Mouse (Mus musculus) forebrain, embryonic 13.5 days (tissue): ENCODE measurements at regions not wholly inside any gene's neighbourhood (a gene's known extent, or its start where the extent isn't known, plus 50 kb on each side); places are given as distances from the start of the nearest gene placed in this dataset.

Source experiments
- ATAC-seq: fragments of 200-750 bp; cut with Nextera tagmentation; 2 replicates; pipeline ENCODE4 v1.8.0; 2017
- H3K27ac ChIP-seq: fragments of 300-500 bp; sonication (generic); 2 replicates; pipeline ENCODE4 v1.5.1; 2015; ENCODE audit warnings: inconsistent platforms, mild to moderate bottlenecking, moderate library complexity
- H3K27me3 ChIP-seq: fragments of 300-500 bp; sonication (generic); 2 replicates; pipeline ENCODE4 v1.6.1; 2015; ENCODE audit warnings: mild to moderate bottlenecking, inconsistent platforms
- H3K36me3 ChIP-seq: fragments of 300-500 bp; sonication (generic); 2 replicates; pipeline ENCODE4 v1.6.1; 2015; ENCODE audit warnings: mild to moderate bottlenecking, inconsistent platforms; ENCODE audit not compliant: poor library complexity, severe bottlenecking
- H3K4me1 ChIP-seq: fragments of 300-500 bp; sonication (generic); 2 replicates; pipeline ENCODE4 v1.6.1; 2015; ENCODE audit warnings: inconsistent platforms
- H3K4me2 ChIP-seq: fragments of 300-500 bp; sonication (generic); 2 replicates; pipeline ENCODE4 v1.6.1; 2015; ENCODE audit warnings: inconsistent platforms, mild to moderate bottlenecking, moderate library complexity
- H3K4me3 ChIP-seq: fragments of 300-500 bp; sonication (generic); 2 replicates; pipeline ENCODE4 v1.5.1; 2015; ENCODE audit warnings: mild to moderate bottlenecking, inconsistent platforms
- H3K9ac ChIP-seq: fragments of 300-500 bp; sonication (generic); 2 replicates; pipeline ENCODE4 v1.6.1; 2015; ENCODE audit warnings: mild to moderate bottlenecking, inconsistent platforms
- H3K9me3 ChIP-seq: fragments of 300-500 bp; sonication (generic); replicated peaks from 2 replicates; pipeline ENCODE4 v1.6.1; 2016; ENCODE audit warnings: inconsistent platforms
- WGBS: fragments of 180-500 bp; shearing (Covaris S2); methylation state at CpG from one replicate; pipeline ENCODE4 v1.1.7; 2015; 5-methylcytosine and 5-hydroxymethylcytosine counted together

GRCm38 (mm10) chr11:45058658-45059057 is 441.5 kb downstream of the Ebf1 start:
- no peak overlapping the region for H3K9ac ChIP-seq
- no peak overlapping the region for H3K4me2 ChIP-seq
- peaks cover 5% of the 10 kb centered on the region; the same call in 1 of the 2 replicates for H3K4me1 ChIP-seq
- no peaks in the 10 kb centered on the region for H3K36me3 ChIP-seq
- H3K9me3 ChIP-seq: no peaks in the 10 kb centered on the region
- 91% methylated on average over 1 of the region's 1 CpGs for WGBS
- no peak overlapping the region for H3K27ac ChIP-seq
- no peaks in the 10 kb centered on the region for H3K27me3 ChIP-seq
- ATAC-seq: no peak
- no peak overlapping the region for H3K4me3 ChIP-seq

- no peaks in the 10 kb centered on the region for H3K27me3 ChIP-seq
- H3K4me1 ChIP-seq: no peaks in the 10 kb centered on the region
- H3K9ac ChIP-seq: no peak overlapping the region
- 87% methylated on average over 3 of the region's 3 CpGs for WGBS
- no peak overlapping the region for H3K27ac ChIP-seq
- no peak for ATAC-seq
- H3K9me3 ChIP-seq: no peaks in the 10 kb centered on the region
- no peak overlapping the region for H3K4me3 ChIP-seq
- H3K36me3 ChIP-seq: no peaks in the 10 kb centered on the region
- no peak overlapping the region for H3K4me2 ChIP-seq
Observed at GRCm38 (mm10) chr11:45066592-45066991, 449.5 kb downstream of the Ebf1 start.

- H3K4me2 ChIP-seq: no peak overlapping the region
- no peak overlapping the region for H3K27ac ChIP-seq
- H3K4me3 ChIP-seq: no peak overlapping the region
- H3K36me3 ChIP-seq: no peaks in the 10 kb centered on the region
- no peak for ATAC-seq
- 69% methylated on average over 1 of the region's 1 CpGs for WGBS
- H3K4me1 ChIP-seq: no peaks in the 10 kb centered on the region
- H3K9ac ChIP-seq: no peak overlapping the region
- no peaks in the 10 kb centered on the region for H3K27me3 ChIP-seq
- no peaks in the 10 kb centered on the region for H3K9me3 ChIP-seq
Observed at GRCm38 (mm10) chr11:45070280-45070679, 453.2 kb downstream of the Ebf1 start.

- no peaks in the 10 kb centered on the region for H3K36me3 ChIP-seq
- no peak overlapping the region for H3K4me2 ChIP-seq
- no peak overlapping the region for H3K9ac ChIP-seq
- H3K9me3 ChIP-seq: no peaks in the 10 kb centered on the region
- no peak overlapping the region for H3K4me3 ChIP-seq
- H3K27ac ChIP-seq: no peak overlapping the region
- no peaks in the 10 kb centered on the region for H3K27me3 ChIP-seq
- no peak for ATAC-seq
- H3K4me1 ChIP-seq: no peaks in the 10 kb centered on the region
- WGBS: 83% methylated on average over 2 of the region's 2 CpGs
Observed at GRCm38 (mm10) chr11:45071195-45071594, 454.1 kb downstream of the Ebf1 start.

- no peak overlapping the region for H3K27ac ChIP-seq
- H3K4me3 ChIP-seq: no peak overlapping the region
- H3K4me2 ChIP-seq: no peak overlapping the region
- no peaks in the 10 kb centered on the region for H3K9me3 ChIP-seq
- no peak overlapping the region for H3K9ac ChIP-seq
- H3K27me3 ChIP-seq: no peaks in the 10 kb centered on the region
- H3K4me1 ChIP-seq: no peaks in the 10 kb centered on the region
- no peak for ATAC-seq
- no peaks in the 10 kb centered on the region for H3K36me3 ChIP-seq
- WGBS: 87% methylated on average over 4 of the region's 4 CpGs
Observed at GRCm38 (mm10) chr11:45084506-45085037, 467.5 kb downstream of the Ebf1 start.

- no peak overlapping the region for H3K4me3 ChIP-seq
- ATAC-seq: no peak
- no peaks in the 10 kb centered on the region for H3K27me3 ChIP-seq
- H3K9ac ChIP-seq: no peak overlapping the region
- no peak overlapping the region for H3K4me2 ChIP-seq
- no peaks in the 10 kb centered on the region for H3K9me3 ChIP-seq
- no peak overlapping the region for H3K27ac ChIP-seq
- H3K36me3 ChIP-seq: no peaks in the 10 kb centered on the region
- no peaks in the 10 kb centered on the region for H3K4me1 ChIP-seq
Observed at GRCm38 (mm10) chr11:45085145-45085544, 468.0 kb downstream of the Ebf1 start.

- Histone ChIP-seq H3K4me3 (no peak overlapping the region), H3K27me3 (no peaks in the 10 kb centered on the region), H3K9me3 (no peaks in the 10 kb centered on the region), H3K27ac (no peak overlapping the region), H3K4me1 (no peaks in the 10 kb centered on the region), H3K9ac (no peak overlapping the region), H3K36me3 (no peaks in the 10 kb centered on the region), H3K4me2 (no peak overlapping the region)
- no peak for ATAC-seq
- 69% methylated on average over 5 of the region's 5 CpGs for WGBS
Observed at GRCm38 (mm10) chr11:45087186-45087915, 470.2 kb downstream of the Ebf1 start.

- H3K27me3 ChIP-seq: no peaks in the 10 kb centered on the region
- 88% methylated on average over 1 of the region's 1 CpGs for WGBS
- H3K9ac ChIP-seq: no peak overlapping the region
- no peaks in the 10 kb centered on the region for H3K36me3 ChIP-seq
- no peak overlapping the region for H3K4me2 ChIP-seq
- no peak overlapping the region for H3K27ac ChIP-seq
- no peaks in the 10 kb centered on the region for H3K4me1 ChIP-seq
- no peak for ATAC-seq
- no peaks in the 10 kb centered on the region for H3K9me3 ChIP-seq
- H3K4me3 ChIP-seq: no peak overlapping the region
Observed at GRCm38 (mm10) chr11:45088286-45088685, 471.2 kb downstream of the Ebf1 start.

- no peaks in the 10 kb centered on the region for H3K4me1 ChIP-seq
- no peak overlapping the region for H3K4me3 ChIP-seq
- no peak overlapping the region for H3K4me2 ChIP-seq
- no peak overlapping the region for H3K27ac ChIP-seq
- H3K9ac ChIP-seq: no peak overlapping the region
- no peak for ATAC-seq
- H3K36me3 ChIP-seq: no peaks in the 10 kb centered on the region
- H3K9me3 ChIP-seq: no peaks in the 10 kb centered on the region
- WGBS: 89% methylated on average over 3 of the region's 3 CpGs
- no peaks in the 10 kb centered on the region for H3K27me3 ChIP-seq
Observed at GRCm38 (mm10) chr11:45089561-45089960, 472.4 kb downstream of the Ebf1 start.

GRCm38 (mm10) chr11:45103498-45104336 is 486.6 kb downstream of the Ebf1 start:
- Histone ChIP-seq H3K27ac (no peak overlapping the region), H3K4me3 (no peak overlapping the region), H3K9me3 (no peaks in the 10 kb centered on the region), H3K4me1 (peaks cover 6% of the 10 kb centered on the region), H3K4me2 (no peak overlapping the region; the same call in 1 of the 2 replicates), H3K27me3 (no peaks in the 10 kb centered on the region), H3K36me3 (no peaks in the 10 kb centered on the region), H3K9ac (no peak overlapping the region)
- WGBS: 22% methylated on average over 12 of the region's 12 CpGs
- ATAC-seq: peak; percentile 88

- H3K4me2 ChIP-seq: no peak overlapping the region
- H3K27ac ChIP-seq: no peak overlapping the region
- WGBS: 58% methylated on average over 1 of the region's 1 CpGs
- no peak overlapping the region for H3K9ac ChIP-seq
- no peaks in the 10 kb centered on the region for H3K9me3 ChIP-seq
- H3K4me1 ChIP-seq: no peaks in the 10 kb centered on the region
- ATAC-seq: no peak
- no peak overlapping the region for H3K4me3 ChIP-seq
- no peaks in the 10 kb centered on the region for H3K27me3 ChIP-seq
- H3K36me3 ChIP-seq: no peaks in the 10 kb centered on the region
Observed at GRCm38 (mm10) chr11:45116702-45117101, 499.6 kb downstream of the Ebf1 start.

- no peak for ATAC-seq
- Histone ChIP-seq H3K36me3 (no peaks in the 10 kb centered on the region), H3K4me3 (no peak overlapping the region), H3K27me3 (no peaks in the 10 kb centered on the region), H3K9me3 (no peaks in the 10 kb centered on the region), H3K4me2 (no peak overlapping the region), H3K4me1 (peaks cover 4% of the 10 kb centered on the region; the same call in 1 of the 2 replicates), H3K27ac (no peak overlapping the region), H3K9ac (no peak overlapping the region)
- 65% methylated on average over 2 of the region's 2 CpGs for WGBS
Observed at GRCm38 (mm10) chr11:45123276-45123675, 506.2 kb downstream of the Ebf1 start.
